Mouse (Mus musculus): ENCODE measurements around the gene Gli1.

GRCm38 (mm10) chr10:127377700-127378099 lies 35.9 kb upstream of the Gli1 start:
- TF ChIP-seq CTCF (IDR thresholded peaks at IDR 0.05; ENCODE audit: control insufficient read depth, insufficient read depth, insufficient replicate concordance, low read depth, low read length) (no peak), POLR2A (IDR thresholded peaks at IDR 0.05; ENCODE audit: control insufficient read depth, low read depth, low read length) (no peak)

Data from testis, adult 2 months (tissue).